Mouse (Mus musculus): ENCODE measurements around the gene Cish.

Gene Cish

GRCm38 (mm10) chr9:107275710-107276109, 20.1 kb upstream of the Cish start:
- no peak for DNase-seq (ENCODE audit: low read depth in 2 of 2, low spot score in 2 of 2)

- DNase-seq (ENCODE audit: low read depth in 2 of 2, low spot score in 2 of 2), result no peak
Observed at GRCm38 (mm10) chr9:107277603-107278002, 18.2 kb upstream of the Cish start.

- no peak for DNase-seq (ENCODE audit: low read depth in 2 of 2, low spot score in 2 of 2)
Observed at GRCm38 (mm10) chr9:107278126-107278525, 17.7 kb upstream of the Cish start.

GRCm38 (mm10) chr9:107278527-107279377, 17.1 kb upstream of the Cish start:
- no peak for DNase-seq (ENCODE audit: low read depth in 2 of 2, low spot score in 2 of 2)

GRCm38 (mm10) chr9:107279378-107280321, 16.2 kb upstream of the Cish start:
- DNase-seq (ENCODE audit: low read depth in 2 of 2, low spot score in 2 of 2), result no peak

- DNase-seq (ENCODE audit: low read depth in 2 of 2, low spot score in 2 of 2), result peak in 1 of 2 experiments; percentile 30
Observed at GRCm38 (mm10) chr9:107280322-107281027, 15.4 kb upstream of the Cish start.

- DNase-seq (ENCODE audit: low read depth in 2 of 2, low spot score in 2 of 2), result no peak
Observed at GRCm38 (mm10) chr9:107281241-107281987, 14.4 kb upstream of the Cish start.

GRCm38 (mm10) chr9:107282951-107283350, 12.9 kb upstream of the Cish start:
- no peak for DNase-seq (ENCODE audit: low read depth in 2 of 2, low spot score in 2 of 2)

- DNase-seq (ENCODE audit: low read depth in 2 of 2, low spot score in 2 of 2), result no peak
Observed at GRCm38 (mm10) chr9:107285009-107285408, 10.8 kb upstream of the Cish start.

GRCm38 (mm10) chr9:107287294-107287693, 8.5 kb upstream of the Cish start:
- no peak for DNase-seq (ENCODE audit: low read depth in 2 of 2, low spot score in 2 of 2)

- DNase-seq (ENCODE audit: low read depth in 2 of 2, low spot score in 2 of 2), result no peak
Observed at GRCm38 (mm10) chr9:107288105-107288650, 7.6 kb upstream of the Cish start.

GRCm38 (mm10) chr9:107288711-107289110, 7.1 kb upstream of the Cish start:
- DNase-seq (ENCODE audit: low read depth in 2 of 2, low spot score in 2 of 2), result peak; percentile 55 to 68

- DNase-seq (ENCODE audit: low read depth in 2 of 2, low spot score in 2 of 2), result peak; percentile 81 to 87
Observed at GRCm38 (mm10) chr9:107289211-107290076, 6.4 kb upstream of the Cish start, which contains the start of gene Mapkapk3. Gene Mapkapk3, minus strand, starts transcription at chr9:107289877.

GRCm38 (mm10) chr9:107290897-107291296, 4.9 kb upstream of the Cish start:
- peak; percentile 71 to 72 for DNase-seq (ENCODE audit: low read depth in 2 of 2, low spot score in 2 of 2)

- peak; percentile 59 to 81 for DNase-seq (ENCODE audit: low read depth in 2 of 2, low spot score in 2 of 2)
Observed at GRCm38 (mm10) chr9:107294249-107294648, 1.6 kb upstream of the Cish start.

GRCm38 (mm10) chr9:107295616-107296015, 210 bp upstream of the Cish start:
- DNase-seq (ENCODE audit: low read depth in 2 of 2, low spot score in 2 of 2), result peak; percentile 50 to 67

GRCm38 (mm10) chr9:107296041-107296440, 215 bp downstream of the Cish start:
- DNase-seq (ENCODE audit: low read depth in 2 of 2, low spot score in 2 of 2), result no peak

GRCm38 (mm10) chr9:107296501-107296965, 707 bp downstream of the Cish start:
- DNase-seq (ENCODE audit: low read depth in 2 of 2, low spot score in 2 of 2), result peak; percentile 53 to 72

- DNase-seq (ENCODE audit: low read depth in 2 of 2, low spot score in 2 of 2), result no peak
Observed at GRCm38 (mm10) chr9:107297059-107297458, 1.2 kb downstream of the Cish start.

All from CD8-positive naive resting alpha-beta T cell, adult 2 months (primary cell).